Mouse (Mus musculus): ENCODE data around the gene Gm10260.

The Gm10260 gene

GRCm38 (mm10) chr13:97768046-97768682 lies 7.7 kb upstream of the Gm10260 start:
- no peak for DNase-seq (ENCODE audit: low spot score)

- DNase-seq (ENCODE audit: low spot score), result no peak
These were observed 6.2 kb upstream of the Gm10260 start for GRCm38 (mm10) chr13:97766600-97766999.

- no peak for DNase-seq (ENCODE audit: low spot score)
These were observed 5.5 kb upstream of the Gm10260 start for GRCm38 (mm10) chr13:97765913-97766312.

GRCm38 (mm10) chr13:97764067-97764466 lies 3.6 kb upstream of the Gm10260 start:
- no peak for DNase-seq (ENCODE audit: low spot score)

GRCm38 (mm10) chr13:97763436-97763835 lies 3.0 kb upstream of the Gm10260 start:
- no peak for DNase-seq (ENCODE audit: low spot score)

- no peak for DNase-seq (ENCODE audit: low spot score)
These were observed 1.7 kb upstream of the Gm10260 start for GRCm38 (mm10) chr13:97762121-97762520.

GRCm38 (mm10) chr13:97757033-97757432 lies 3.4 kb downstream of the Gm10260 start:
- DNase-seq (ENCODE audit: low spot score), result no peak

- no peak for DNase-seq (ENCODE audit: low spot score)
These were observed 4.3 kb downstream of the Gm10260 start for GRCm38 (mm10) chr13:97756091-97756490.

GRCm38 (mm10) chr13:97750851-97751381 lies 9.5 kb downstream of the Gm10260 start:
- no peak for DNase-seq (ENCODE audit: low spot score)

- no peak for DNase-seq (ENCODE audit: low spot score)
These were observed 13.2 kb downstream of the Gm10260 start for GRCm38 (mm10) chr13:97747037-97747860.

GRCm38 (mm10) chr13:97744669-97745068 lies 15.8 kb downstream of the Gm10260 start:
- DNase-seq (ENCODE audit: low spot score), result no peak

GRCm38 (mm10) chr13:97744036-97744435 lies 16.4 kb downstream of the Gm10260 start:
- DNase-seq (ENCODE audit: low spot score), result no peak

GRCm38 (mm10) chr13:97743229-97743988 lies 17.0 kb downstream of the Gm10260 start:
- DNase-seq (ENCODE audit: low spot score), result peak; percentile 51

GRCm38 (mm10) chr13:97735931-97736330 lies 24.5 kb downstream of the Gm10260 start:
- DNase-seq (ENCODE audit: low spot score), result no peak

GRCm38 (mm10) chr13:97734760-97735159 lies 25.7 kb downstream of the Gm10260 start:
- DNase-seq (ENCODE audit: low spot score), result no peak

GRCm38 (mm10) chr13:97725160-97725825 lies 35.1 kb downstream of the Gm10260 start:
- no peak for DNase-seq (ENCODE audit: low spot score)

GRCm38 (mm10) chr13:97724551-97724950 lies 35.9 kb downstream of the Gm10260 start:
- DNase-seq (ENCODE audit: low spot score), result no peak

GRCm38 (mm10) chr13:97712506-97713275 lies 47.7 kb downstream of the Gm10260 start:
- DNase-seq (ENCODE audit: low spot score), result no peak

- DNase-seq (ENCODE audit: low spot score), result no peak
These were observed 48.9 kb downstream of the Gm10260 start for GRCm38 (mm10) chr13:97711510-97711909.
